Mouse (Mus musculus) liver, adult 10 weeks (tissue): ENCODE results near the gene Nkx2-3. TPM values are rescaled to one million over a fixed set of nuclear protein-coding genes. Genes with fewer than 3 reads are reported as not detected.

Source experiments
- polyA plus RNA-seq: library from polyadenylated mRNA; stranded (reverse); fragments of 350-450 nt; fragmentation: Illumina TruSeq; extraction: RNeasy Lipid Tissue Mini Kit (QIAGEN cat#74804); gene quantifications from one replicate; pipeline ENCODE4 v1.2.3, GENCODE M21; 2014; ENCODE audit warnings: low read depth, low replicate concordance

Nkx2-3 gene
- polyA plus RNA-seq, result not detected

GRCm38 (mm10) chr19:43612051-43612450, at the start of gene Nkx2-3:
Nkx2-3 (plus strand) TSS chr19:43612325.

Other genes starting within 250 kb of the Nkx2-3 start
- not detected for gene Hpse2, start 224.0 kb upstream of the Nkx2-3 start, polyA plus RNA-seq
- not detected for gene Cnnm1, start 171.9 kb upstream of the Nkx2-3 start, polyA plus RNA-seq
- 60.2 TPM for gene Got1, start 87.7 kb upstream of the Nkx2-3 start, polyA plus RNA-seq
- 2.8 TPM for gene Slc25a28, start 62.6 kb downstream of the Nkx2-3 start, polyA plus RNA-seq
- 0.95 TPM for gene Entpd7, start 77.3 kb downstream of the Nkx2-3 start, polyA plus RNA-seq
- 38.4 TPM for gene Cutc, start 140.7 kb downstream of the Nkx2-3 start, polyA plus RNA-seq
- gene Cox15, start 140.7 kb downstream of the Nkx2-3 start, polyA plus RNA-seq, result 14.8 TPM
- 505 TPM for gene Abcc2, start 169.9 kb downstream of the Nkx2-3 start, polyA plus RNA-seq